Mouse (Mus musculus) liver, postnatal 0 days (tissue): Measurements from ENCODE around the gene Trappc5. TPM values are rescaled to one million over a fixed set of nuclear protein-coding genes. Genes with fewer than 3 reads are reported as not detected.

Experiments
- ATAC-seq: fragments of 200-750 bp; cut with Nextera tagmentation; 2 replicates; pipeline ENCODE4 v1.8.0; 2017; ENCODE audit warnings: mild to moderate bottlenecking, moderate library complexity
- DNase-seq: peaks from one replicate; pipeline ENCODE4 v3.0.0-alpha.2; 2016
- H3K27ac ChIP-seq: fragments of 300-500 bp; sonication (generic); 2 replicates; pipeline ENCODE4 v1.5.1; 2014; ENCODE audit warnings: antibody characterized with exemption, moderate library complexity, mild to moderate bottlenecking, low read depth
- H3K27me3 ChIP-seq: fragments of 300-500 bp; sonication (generic); 2 replicates; pipeline ENCODE4 v1.6.1; 2014; ENCODE audit warnings: low read length, control low read depth, mixed read lengths; ENCODE audit not compliant: insufficient read depth
- H3K36me3 ChIP-seq: fragments of 300-500 bp; sonication (generic); replicated peaks from 2 replicates; pipeline ENCODE4 v1.6.1; 2014; ENCODE audit warnings: mild to moderate bottlenecking, control low read depth, low read length, moderate library complexity, mixed read lengths; ENCODE audit not compliant: insufficient read depth
- H3K4me1 ChIP-seq: fragments of 300-500 bp; sonication (generic); 2 replicates; pipeline ENCODE4 v1.6.1; 2014; ENCODE audit warnings: antibody characterized with exemption, mild to moderate bottlenecking, control low read depth; ENCODE audit not compliant: insufficient read depth
- H3K4me2 ChIP-seq: fragments of 300-500 bp; sonication (generic); 2 replicates; pipeline ENCODE4 v1.6.1; 2014; ENCODE audit warnings: low read depth, mild to moderate bottlenecking, low read length, moderate library complexity, mixed read lengths
- H3K4me3 ChIP-seq: fragments of 300-500 bp; sonication (generic); 2 replicates; pipeline ENCODE4 v1.5.1; 2014; ENCODE audit warnings: low read depth, low read length
- H3K9ac ChIP-seq: fragments of 300-500 bp; sonication (generic); replicated peaks from 2 replicates; pipeline ENCODE4 v1.6.1; 2014; ENCODE audit warnings: mild to moderate bottlenecking, moderate library complexity
- H3K9me3 ChIP-seq: fragments of 300-500 bp; sonication (generic); 2 replicates; pipeline ENCODE4 v1.6.1; 2016; ENCODE audit warnings: mild to moderate bottlenecking, control low read depth, low read length, mixed read lengths
- CTCF ChIP-seq: sonication (generic); IDR thresholded peaks from 2 replicates; pipeline ENCODE4 v1.5.1; 2016; ENCODE audit warnings: antibody characterized with exemption, low read depth
- EP300 ChIP-seq: IDR thresholded peaks from 2 replicates; pipeline ENCODE4 v1.6.1; 2016; ENCODE audit warnings: antibody characterized with exemption, low read depth, mild to moderate bottlenecking
- WGBS: fragments of 180-500 bp; shearing (Covaris S2); extraction: QIAGEN DNeasy Blood & Tissue Kit; methylation state at CpG from one replicate; pipeline ENCODE4 v1.1.7; 2014; ENCODE audit not compliant: insufficient replicate concordance; 5-methylcytosine and 5-hydroxymethylcytosine counted together
- polyA plus RNA-seq: library from polyadenylated mRNA; unstranded; fragments of >200 nt; fragmentation: Nextera tagmentation; extraction: Ambion mirVana; gene quantifications from 2 replicates; pipeline ENCODE4 v1.2.1, GENCODE M21; 2015

Trappc5 gene
- polyA plus RNA-seq, 1 experiment from 2014 or later, result 16.6 TPM

DNA sequence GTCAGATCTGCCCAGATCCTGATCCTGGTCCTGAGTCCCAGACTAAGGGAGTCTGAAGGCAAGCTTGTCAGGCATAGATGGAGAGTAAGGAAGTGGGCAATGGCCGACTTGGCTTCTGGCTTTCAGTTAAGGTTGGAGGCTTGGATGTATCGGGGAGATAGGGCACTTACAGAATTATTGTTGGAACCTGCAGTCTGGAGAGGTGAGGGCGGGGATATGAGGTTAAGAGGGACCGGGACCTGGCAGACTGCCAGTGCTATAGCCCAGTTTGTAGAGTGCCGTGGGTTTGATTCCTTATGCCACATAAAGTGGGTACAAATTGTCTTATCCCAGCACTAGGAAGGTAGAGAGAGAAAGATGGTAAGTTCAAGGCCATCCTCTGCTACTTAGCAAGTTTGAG lies 3.6 kb downstream of the Trappc5 start:
- no peaks in the 10 kb centered on the region for H3K27me3 ChIP-seq
- no peak for TF ChIP-seq CTCF
- TF ChIP-seq EP300, result no peak
- DNase-seq (no peak), ATAC-seq (no peak)
- H3K36me3 ChIP-seq, result peaks cover 22% of the 10 kb centered on the region
- 76% methylated on average over 5 of the region's 5 CpGs for WGBS
- H3K9ac ChIP-seq, result no peak overlapping the region
- H3K4me3 ChIP-seq, result no peak overlapping the region
- H3K4me2 ChIP-seq, result no peak overlapping the region
- peaks cover 16% of the 10 kb centered on the region for H3K4me1 ChIP-seq
- H3K27ac ChIP-seq, result no peak overlapping the region
- H3K9me3 ChIP-seq, result no peaks in the 10 kb centered on the region

DNA sequence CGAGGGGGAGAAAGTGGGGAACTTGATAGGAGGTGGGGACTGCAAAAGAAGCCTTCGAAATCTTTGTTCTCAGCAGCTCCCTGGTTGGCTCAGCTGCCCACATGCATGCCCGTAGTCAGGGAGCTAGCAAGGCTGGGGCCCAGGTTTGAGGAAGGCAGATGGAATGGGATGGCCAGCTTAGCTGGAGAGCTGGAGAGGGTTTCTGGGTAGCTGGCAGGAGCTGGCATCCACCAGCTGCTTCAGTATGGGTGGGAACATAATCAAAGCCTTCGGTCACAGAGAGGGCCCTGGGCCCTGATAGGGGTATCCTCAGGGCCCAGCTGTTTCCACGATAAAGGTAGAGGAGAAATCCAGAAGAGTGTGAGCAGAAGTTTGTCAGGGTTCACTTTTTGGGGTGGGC lies 6.3 kb downstream of the Trappc5 start:
- no peak overlapping the region for H3K27ac ChIP-seq
- peaks cover 7% of the 10 kb centered on the region for H3K4me1 ChIP-seq
- DNase-seq (no peak), ATAC-seq (no peak)
- H3K4me2 ChIP-seq, result no peak overlapping the region
- H3K27me3 ChIP-seq, result no peaks in the 10 kb centered on the region
- no peaks in the 10 kb centered on the region for H3K9me3 ChIP-seq
- H3K4me3 ChIP-seq, result no peak overlapping the region
- no peak overlapping the region for H3K9ac ChIP-seq
- H3K36me3 ChIP-seq, result peaks cover 22% of the 10 kb centered on the region
- TF ChIP-seq CTCF (no peak), EP300 (no peak)
- WGBS, result 71% methylated on average over 5 of the region's 5 CpGs

DNA sequence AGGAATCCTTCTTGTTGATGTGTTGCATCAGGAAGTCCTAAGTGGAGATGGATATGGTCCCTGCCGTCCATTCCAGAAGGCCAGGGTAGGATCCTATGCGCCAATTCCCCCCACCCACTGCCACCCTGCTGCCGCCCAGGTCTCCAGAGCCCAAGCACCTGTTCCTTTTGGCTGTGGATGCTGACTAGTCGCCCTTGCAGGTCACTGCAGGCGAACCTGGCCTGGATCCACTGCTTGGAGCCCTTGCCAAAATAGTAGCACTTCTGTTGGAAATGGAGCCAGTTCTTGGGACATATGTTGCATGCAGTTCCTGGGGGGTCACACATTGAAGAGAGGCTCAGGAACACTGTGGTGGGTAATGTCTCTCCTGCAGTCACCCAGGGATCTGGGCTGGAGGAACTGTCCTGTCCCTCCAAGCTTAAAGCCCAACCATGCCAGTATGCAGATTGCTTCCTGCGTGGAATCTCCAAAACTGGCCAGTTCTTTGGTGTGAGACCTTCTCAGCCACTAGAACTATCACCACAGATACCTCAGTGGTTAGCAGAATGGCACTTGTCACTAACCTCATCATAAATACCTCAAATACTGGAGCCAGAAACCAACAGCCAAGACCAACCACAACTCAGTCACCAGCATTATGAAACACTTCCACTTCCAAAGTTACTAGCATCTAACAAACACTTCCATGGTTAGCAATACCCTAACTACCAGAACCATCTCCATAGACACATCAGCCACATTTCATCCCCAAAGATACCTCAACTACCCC lies 7.5 kb downstream of the Trappc5 start:
- 63% methylated on average over 6 of the region's 6 CpGs for WGBS
- H3K4me3 ChIP-seq, result no peak overlapping the region
- TF ChIP-seq EP300 (no peak), CTCF (no peak)
- H3K27ac ChIP-seq, result no peak overlapping the region
- no peak for ATAC-seq
- peaks cover 22% of the 10 kb centered on the region for H3K36me3 ChIP-seq
- H3K27me3 ChIP-seq, result no peaks in the 10 kb centered on the region
- no peaks in the 10 kb centered on the region for H3K4me1 ChIP-seq
- H3K9ac ChIP-seq, result no peak overlapping the region
- no peak overlapping the region for H3K4me2 ChIP-seq
- DNase-seq, result no peak
- H3K9me3 ChIP-seq, result no peaks in the 10 kb centered on the region

DNA sequence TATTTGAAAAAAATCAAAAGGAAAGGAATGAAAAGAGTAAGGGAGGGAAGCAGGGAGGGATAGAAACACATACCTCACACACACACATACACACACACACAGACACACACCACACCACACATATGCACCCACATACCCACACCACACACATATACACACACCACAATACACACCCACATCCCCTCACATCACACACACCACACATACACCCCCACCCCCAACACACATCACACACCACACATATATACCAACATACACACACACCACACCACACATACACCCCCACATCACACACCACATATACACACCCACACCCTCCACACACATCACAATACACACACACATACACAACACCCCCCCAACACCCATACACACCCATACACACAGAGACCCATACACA lies 8.4 kb downstream of the Trappc5 start:
- Histone ChIP-seq H3K27me3 (no peaks in the 10 kb centered on the region), H3K27ac (no peak overlapping the region), H3K36me3 (peaks cover 13% of the 10 kb centered on the region), H3K9me3 (no peaks in the 10 kb centered on the region), H3K4me1 (no peaks in the 10 kb centered on the region), H3K9ac (no peak overlapping the region), H3K4me3 (no peak overlapping the region), H3K4me2 (no peak overlapping the region)
- no peak for TF ChIP-seq CTCF
- no peak for TF ChIP-seq EP300
- DNase-seq (no peak), ATAC-seq (no peak)

DNA sequence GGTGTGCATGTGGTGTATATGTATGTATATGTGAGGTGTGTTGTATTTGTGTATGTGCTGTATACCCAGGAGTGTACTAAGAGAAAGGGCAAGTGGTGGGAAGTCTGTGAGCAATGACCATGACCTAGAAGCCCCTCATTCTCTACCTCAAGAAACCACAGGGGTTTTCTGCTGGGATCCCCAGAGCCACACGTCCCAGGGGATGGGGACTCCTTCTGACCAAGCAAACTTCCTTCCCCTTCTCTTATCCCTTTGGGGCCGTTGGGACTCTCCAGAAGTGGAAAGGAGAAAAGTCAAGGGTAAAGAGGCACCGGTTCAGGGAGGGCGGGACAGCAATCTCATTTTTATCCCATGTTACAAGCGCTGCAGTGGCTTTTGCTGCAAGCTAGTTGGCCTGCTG lies 9.3 kb downstream of the Trappc5 start:
- Histone ChIP-seq H3K9ac (no peak overlapping the region), H3K36me3 (peaks cover 4% of the 10 kb centered on the region), H3K4me3 (no peak overlapping the region), H3K27ac (no peak overlapping the region), H3K9me3 (no peaks in the 10 kb centered on the region), H3K4me1 (no peaks in the 10 kb centered on the region), H3K4me2 (no peak overlapping the region), H3K27me3 (no peaks in the 10 kb centered on the region)
- no peak for TF ChIP-seq CTCF
- TF ChIP-seq EP300, result no peak
- ATAC-seq, result no peak
- no peak for DNase-seq
- WGBS, result 55% methylated on average over 5 of the region's 5 CpGs

DNA sequence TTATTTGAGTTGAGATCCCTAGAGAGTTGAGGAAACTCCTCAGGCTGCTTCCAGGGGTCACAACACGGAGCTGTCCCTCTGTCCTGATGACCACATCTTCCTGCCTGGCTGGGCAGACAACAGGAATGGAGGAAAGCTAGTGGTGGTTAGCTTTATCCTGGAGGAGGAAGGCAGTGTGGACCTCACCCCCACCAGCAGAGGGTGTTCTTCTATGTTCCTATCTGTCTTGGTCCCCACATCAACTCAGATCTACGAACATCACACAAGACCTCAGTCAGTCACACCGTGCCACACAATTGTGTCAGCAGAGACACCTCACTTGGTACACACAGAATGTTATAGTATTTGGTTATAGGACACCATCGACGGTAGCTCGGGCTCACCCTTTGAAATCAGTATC lies 11.4 kb downstream of the Trappc5 start:
- DNase-seq (no peak), ATAC-seq (no peak)
- Histone ChIP-seq H3K4me2 (no peak overlapping the region), H3K36me3 (no peaks in the 10 kb centered on the region), H3K27me3 (no peaks in the 10 kb centered on the region), H3K9ac (no peak overlapping the region), H3K4me1 (no peaks in the 10 kb centered on the region), H3K9me3 (no peaks in the 10 kb centered on the region), H3K27ac (no peak overlapping the region), H3K4me3 (no peak overlapping the region)
- WGBS, result 61% methylated on average over 6 of the region's 6 CpGs
- TF ChIP-seq CTCF (peak; percentile 38), EP300 (no peak)
